Mouse (Mus musculus): ENCODE measurements around the gene Nmrk2.
"Not testable (repeated sequence)": the region's sequence is repeated elsewhere in the genome, so short reads cannot be mapped to it uniquely, and the experiment has no call there.

DNA sequence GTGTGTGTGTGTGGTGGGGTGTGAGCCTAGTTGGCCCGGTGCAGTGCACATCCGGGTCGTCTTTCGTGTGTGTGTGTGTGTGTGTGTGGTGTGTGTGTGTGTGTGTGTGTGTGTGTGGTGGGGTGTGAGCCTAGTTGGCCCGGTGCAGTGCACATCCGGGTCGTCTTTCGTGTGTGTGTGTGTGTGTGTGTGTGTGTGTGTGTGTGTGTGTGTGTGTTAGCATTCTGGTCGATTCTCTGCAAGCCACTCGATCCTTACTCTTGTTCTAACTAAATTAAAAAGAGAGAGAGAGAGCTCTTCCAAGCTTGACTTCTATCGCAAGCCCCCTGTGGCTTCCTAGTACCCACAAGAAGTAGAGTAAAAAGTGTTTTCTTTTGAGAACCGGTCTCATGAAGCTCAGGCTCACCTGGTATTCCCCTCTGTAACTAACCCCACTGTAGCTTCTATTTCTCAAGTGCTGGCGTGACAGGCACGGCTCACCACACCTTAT lies 32.4 kb downstream of the Nmrk2 start:
- not testable (repeated sequence) for TF ChIP-seq CEBPB (IDR thresholded peaks at IDR 0.05; ENCODE audit: low read depth); CTCF (IDR thresholded peaks at IDR 0.05; ENCODE audit: control insufficient read depth, insufficient read depth, insufficient read length)

Measured in C2C12 (cell line).